Mouse (Mus musculus) ES-E14 (cell line): ENCODE measurements around the gene H2-Eb1.

Source experiments
- MAFK ChIP-seq: IDR thresholded peaks from 2 replicates; pipeline ENCODE4 v1.6.1; 2014; ENCODE audit warnings: mild to moderate bottlenecking, low read depth, low read length, inconsistent platforms; ENCODE audit not compliant: insufficient read depth
- ZC3H11A ChIP-seq: IDR thresholded peaks from 2 replicates; pipeline ENCODE4 v1.6.1; 2012; ENCODE audit warnings: low read depth, mild to moderate bottlenecking, inconsistent platforms, low read length, borderline replicate concordance
- ZNF384 ChIP-seq: IDR thresholded peaks from 2 replicates; pipeline ENCODE4 v1.6.1; 2012; ENCODE audit warnings: low read depth, low read length, inconsistent platforms

DNA sequence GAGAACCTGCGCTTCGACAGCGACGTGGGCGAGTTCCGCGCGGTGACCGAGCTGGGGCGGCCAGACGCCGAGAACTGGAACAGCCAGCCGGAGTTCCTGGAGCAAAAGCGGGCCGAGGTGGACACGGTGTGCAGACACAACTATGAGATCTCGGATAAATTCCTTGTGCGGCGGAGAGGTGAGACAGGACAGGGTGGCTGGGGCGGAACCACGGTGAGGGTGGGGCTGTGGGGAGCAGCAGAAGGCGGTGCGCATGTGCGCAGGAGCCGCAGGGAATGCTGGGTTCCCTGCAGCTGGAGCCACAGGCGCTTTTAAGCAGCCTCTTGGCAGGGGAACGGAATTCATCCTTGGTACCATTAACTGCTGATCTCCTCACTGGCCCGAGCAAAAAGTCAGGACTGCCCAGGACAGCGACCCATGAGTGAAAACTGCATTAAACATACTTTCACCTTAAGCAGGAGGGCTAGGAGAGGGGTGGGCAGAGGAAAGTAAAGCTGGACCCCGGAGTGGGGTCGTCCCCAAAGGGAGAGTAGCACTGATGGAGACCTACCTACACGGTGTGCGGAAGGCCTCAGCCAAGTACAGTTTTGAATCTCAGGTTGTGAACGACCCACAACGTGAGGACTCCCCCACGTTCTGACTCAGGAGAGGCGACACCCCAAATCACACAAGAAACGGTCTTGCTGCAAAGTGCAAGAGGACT lies 4.2 kb downstream of the H2-Eb1 start:
- no peak for TF ChIP-seq ZNF384
- TF ChIP-seq MAFK, result no peak
- no peak for TF ChIP-seq ZC3H11A
